Mouse (Mus musculus): ENCODE results near the gene Samd4. TPM values are rescaled to one million over a fixed set of nuclear protein-coding genes. Genes with fewer than 3 reads are reported as not detected.

The Samd4 gene
- polyA plus RNA-seq, 1 experiment from 2014 or later: 5.0 TPM

GRCm38 (mm10) chr14:47075856-47076255 lies 193.2 kb downstream of the Samd4 start:
- no peak for ATAC-seq
- H3K9ac ChIP-seq (ENCODE audit: low read depth, low read length): no peak overlapping the region
- H3K27ac ChIP-seq (ENCODE audit: low read length): no peak overlapping the region
- no peaks in the 10 kb centered on the region for H3K9me3 ChIP-seq (replicated peaks; ENCODE audit: control insufficient read depth, low read length, poor library complexity, severe bottlenecking)
- H3K27me3 ChIP-seq (ENCODE audit: control insufficient read depth, insufficient read depth, low read depth, low read length): no peaks in the 10 kb centered on the region
- 87% methylated on average over 5 of the region's 5 CpGs for WGBS
- no peak overlapping the region for H3K4me3 ChIP-seq (ENCODE audit: low read depth, low read length)
- H3K36me3 ChIP-seq (ENCODE audit: control insufficient read depth, insufficient read depth, low read length): no peaks in the 10 kb centered on the region
- H3K4me1 ChIP-seq (ENCODE audit: control insufficient read depth, insufficient read depth, low read length): no peaks in the 10 kb centered on the region
- H3K4me2 ChIP-seq (ENCODE audit: low read length): no peak overlapping the region

- no peak for ATAC-seq
- 94% methylated on average over 14 of the region's 14 CpGs for WGBS
Measured at GRCm38 (mm10) chr14:47076956-47077575, 194.4 kb downstream of the Samd4 start.

DNA sequence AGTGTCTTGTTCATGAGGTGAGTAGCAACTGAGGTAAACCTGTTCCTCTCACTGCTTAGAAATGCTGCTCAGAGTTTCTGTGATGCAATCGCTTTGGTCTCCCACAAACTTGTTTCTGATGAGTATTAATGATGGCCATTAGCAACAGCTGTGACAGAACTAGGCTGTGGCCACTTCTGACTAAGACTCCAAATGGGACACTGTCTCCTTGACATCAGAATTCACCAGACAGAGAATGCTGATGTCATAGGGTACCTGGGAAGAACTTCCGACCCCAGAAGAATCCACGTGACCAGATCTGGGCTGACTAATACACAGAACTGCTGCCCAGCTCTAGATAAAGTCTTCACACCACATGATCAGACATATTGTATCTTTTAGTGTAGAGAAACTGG lies 194.9 kb downstream of the Samd4 start:
- Histone ChIP-seq H3K4me2 (ENCODE audit: low read length) (no peak overlapping the region), H3K4me3 (ENCODE audit: low read depth, low read length) (no peak overlapping the region), H3K4me1 (ENCODE audit: control insufficient read depth, insufficient read depth, low read length) (no peaks in the 10 kb centered on the region), H3K9me3 (replicated peaks; ENCODE audit: control insufficient read depth, low read length, poor library complexity, severe bottlenecking) (no peaks in the 10 kb centered on the region), H3K36me3 (ENCODE audit: control insufficient read depth, insufficient read depth, low read length) (no peaks in the 10 kb centered on the region), H3K27me3 (ENCODE audit: control insufficient read depth, insufficient read depth, low read depth, low read length) (no peaks in the 10 kb centered on the region), H3K27ac (ENCODE audit: low read length) (no peak overlapping the region), H3K9ac (ENCODE audit: low read depth, low read length) (no peak overlapping the region)
- WGBS: 99% methylated on average over 3 of the region's 3 CpGs
- ATAC-seq: no peak

More at GRCm38 (mm10) chr14:47076956-47077575, 194.4 kb downstream of the Samd4 start:
- no peak overlapping the region for H3K4me2 ChIP-seq (ENCODE audit: low read length)
- no peak overlapping the region for H3K27ac ChIP-seq (ENCODE audit: low read length)
- H3K9me3 ChIP-seq (replicated peaks; ENCODE audit: control insufficient read depth, low read length, poor library complexity, severe bottlenecking): no peaks in the 10 kb centered on the region
- H3K27me3 ChIP-seq (ENCODE audit: control insufficient read depth, insufficient read depth, low read depth, low read length): no peaks in the 10 kb centered on the region
- H3K4me3 ChIP-seq (ENCODE audit: low read depth, low read length): no peak overlapping the region
- no peak overlapping the region for H3K9ac ChIP-seq (ENCODE audit: low read depth, low read length)
- H3K36me3 ChIP-seq (ENCODE audit: control insufficient read depth, insufficient read depth, low read length): no peaks in the 10 kb centered on the region
- H3K4me1 ChIP-seq (ENCODE audit: control insufficient read depth, insufficient read depth, low read length): no peaks in the 10 kb centered on the region

DNA sequence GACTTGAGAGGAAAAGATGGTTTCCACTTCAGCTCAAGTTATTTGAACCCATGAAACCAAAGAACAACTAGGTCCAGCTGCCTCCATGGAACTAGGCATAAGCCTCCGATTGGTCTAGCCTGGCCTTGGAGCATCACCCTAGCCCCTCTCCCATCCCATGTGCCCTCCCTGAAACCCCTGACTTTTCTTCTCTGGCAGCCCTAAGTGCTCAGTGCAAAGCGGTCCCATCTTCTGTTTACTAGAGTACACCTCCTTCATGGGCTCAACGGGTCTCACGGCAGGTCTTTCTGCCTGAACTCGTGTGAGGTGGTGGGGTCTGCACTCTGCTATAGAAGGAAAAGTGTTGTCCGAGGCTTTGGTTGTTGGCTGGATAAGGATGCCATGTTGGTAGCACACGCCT lies 197.3 kb downstream of the Samd4 start:
- no peaks in the 10 kb centered on the region for H3K9me3 ChIP-seq (replicated peaks; ENCODE audit: control insufficient read depth, low read length, poor library complexity, severe bottlenecking)
- H3K4me1 ChIP-seq (ENCODE audit: control insufficient read depth, insufficient read depth, low read length): peaks cover 9% of the 10 kb centered on the region
- H3K27me3 ChIP-seq (ENCODE audit: control insufficient read depth, insufficient read depth, low read depth, low read length): no peaks in the 10 kb centered on the region
- ATAC-seq: no peak
- no peak overlapping the region for H3K27ac ChIP-seq (ENCODE audit: low read length)
- no peaks in the 10 kb centered on the region for H3K36me3 ChIP-seq (ENCODE audit: control insufficient read depth, insufficient read depth, low read length)
- 94% methylated on average over 7 of the region's 7 CpGs for WGBS
- no peak overlapping the region for H3K4me2 ChIP-seq (ENCODE audit: low read length)
- no peak overlapping the region for H3K4me3 ChIP-seq (ENCODE audit: low read depth, low read length)
- H3K9ac ChIP-seq (ENCODE audit: low read depth, low read length): no peak overlapping the region

DNA sequence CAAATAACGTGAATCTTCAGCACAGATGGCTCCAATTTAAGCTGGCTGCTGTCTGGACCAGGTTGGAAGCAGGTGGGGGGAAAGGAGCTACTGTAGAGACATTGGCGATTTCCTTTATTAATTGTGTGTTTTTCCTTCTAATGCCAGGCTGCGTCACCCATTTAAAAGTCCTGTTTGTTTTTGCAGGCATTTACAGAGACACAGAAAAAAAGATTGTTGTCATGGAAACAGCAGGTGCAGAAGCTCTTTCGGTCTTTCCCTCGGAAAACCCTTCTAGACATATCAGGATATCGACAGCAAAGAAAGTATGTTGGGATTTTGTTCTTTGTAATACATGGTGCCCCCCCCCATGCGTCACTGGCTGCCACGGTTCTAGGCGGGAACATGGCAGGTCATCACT lies 200.7 kb downstream of the Samd4 start:
- H3K4me3 ChIP-seq (ENCODE audit: low read depth, low read length): no peak overlapping the region
- no peaks in the 10 kb centered on the region for H3K27me3 ChIP-seq (ENCODE audit: control insufficient read depth, insufficient read depth, low read depth, low read length)
- 47% methylated on average over 9 of the region's 9 CpGs for WGBS
- H3K4me2 ChIP-seq (ENCODE audit: low read length): 0 out of 2 replicates have a peak overlapping the region, but pooled peaks have one; percentile 2
- peak; percentile 26 for ATAC-seq
- no peaks in the 10 kb centered on the region for H3K9me3 ChIP-seq (replicated peaks; ENCODE audit: control insufficient read depth, low read length, poor library complexity, severe bottlenecking)
- peaks cover 16% of the 10 kb centered on the region for H3K4me1 ChIP-seq (ENCODE audit: control insufficient read depth, insufficient read depth, low read length)
- H3K9ac ChIP-seq (ENCODE audit: low read depth, low read length): no peak overlapping the region
- no peaks in the 10 kb centered on the region for H3K36me3 ChIP-seq (ENCODE audit: control insufficient read depth, insufficient read depth, low read length)
- peak overlapping the region; percentile 69 for H3K27ac ChIP-seq (ENCODE audit: low read length)

GRCm38 (mm10) chr14:47083838-47084237 lies 201.2 kb downstream of the Samd4 start:
- no peaks in the 10 kb centered on the region for H3K9me3 ChIP-seq (replicated peaks; ENCODE audit: control insufficient read depth, low read length, poor library complexity, severe bottlenecking)
- no peak overlapping the region for H3K4me3 ChIP-seq (ENCODE audit: low read depth, low read length)
- H3K36me3 ChIP-seq (ENCODE audit: control insufficient read depth, insufficient read depth, low read length): no peaks in the 10 kb centered on the region
- ATAC-seq: no peak
- no peak overlapping the region for H3K9ac ChIP-seq (ENCODE audit: low read depth, low read length)
- H3K4me1 ChIP-seq (ENCODE audit: control insufficient read depth, insufficient read depth, low read length): peaks cover 16% of the 10 kb centered on the region
- H3K27ac ChIP-seq (ENCODE audit: low read length): peak overlapping the region; percentile 69
- no peak overlapping the region for H3K4me2 ChIP-seq (ENCODE audit: low read length)
- H3K27me3 ChIP-seq (ENCODE audit: control insufficient read depth, insufficient read depth, low read depth, low read length): no peaks in the 10 kb centered on the region
- WGBS: 72% methylated on average over 6 of the region's 6 CpGs

- ATAC-seq: no peak
Measured at GRCm38 (mm10) chr14:47084686-47085085, 202.0 kb downstream of the Samd4 start.

DNA sequence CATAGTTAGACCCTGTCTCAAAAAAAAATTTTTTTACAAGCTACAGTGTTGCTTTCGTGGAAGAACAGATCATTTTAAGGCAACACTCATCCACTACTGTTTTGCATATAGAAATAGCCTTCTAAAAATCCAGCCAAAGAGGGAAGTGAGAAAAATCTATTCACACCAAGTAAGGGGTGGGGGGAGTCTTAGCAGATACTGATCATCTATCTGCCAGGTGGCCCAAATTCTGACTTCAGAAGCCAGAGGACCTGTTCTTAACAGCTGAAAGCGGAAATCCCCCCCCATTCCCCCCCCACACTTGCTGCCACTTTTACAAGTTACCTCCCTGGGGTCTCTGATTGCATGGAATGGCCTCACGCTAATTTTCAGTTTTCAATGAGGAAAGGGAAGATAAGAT lies 203.5 kb downstream of the Samd4 start:
- Histone ChIP-seq H3K4me3 (ENCODE audit: low read depth, low read length) (no peak overlapping the region), H3K27ac (ENCODE audit: low read length) (no peak overlapping the region), H3K4me1 (ENCODE audit: control insufficient read depth, insufficient read depth, low read length) (peaks cover 16% of the 10 kb centered on the region), H3K36me3 (ENCODE audit: control insufficient read depth, insufficient read depth, low read length) (no peaks in the 10 kb centered on the region), H3K4me2 (ENCODE audit: low read length) (no peak overlapping the region), H3K9me3 (replicated peaks; ENCODE audit: control insufficient read depth, low read length, poor library complexity, severe bottlenecking) (no peaks in the 10 kb centered on the region), H3K9ac (ENCODE audit: low read depth, low read length) (no peak overlapping the region), H3K27me3 (ENCODE audit: control insufficient read depth, insufficient read depth, low read depth, low read length) (no peaks in the 10 kb centered on the region)
- 73% methylated on average over 3 of the region's 3 CpGs for WGBS
- no peak for ATAC-seq

More at GRCm38 (mm10) chr14:47084686-47085085, 202.0 kb downstream of the Samd4 start:
- Histone ChIP-seq H3K4me1 (ENCODE audit: control insufficient read depth, insufficient read depth, low read length) (peaks cover 16% of the 10 kb centered on the region), H3K27ac (ENCODE audit: low read length) (no peak overlapping the region), H3K4me2 (ENCODE audit: low read length) (no peak overlapping the region), H3K36me3 (ENCODE audit: control insufficient read depth, insufficient read depth, low read length) (no peaks in the 10 kb centered on the region), H3K9me3 (replicated peaks; ENCODE audit: control insufficient read depth, low read length, poor library complexity, severe bottlenecking) (no peaks in the 10 kb centered on the region), H3K27me3 (ENCODE audit: control insufficient read depth, insufficient read depth, low read depth, low read length) (no peaks in the 10 kb centered on the region), H3K9ac (ENCODE audit: low read depth, low read length) (no peak overlapping the region), H3K4me3 (ENCODE audit: low read depth, low read length) (no peak overlapping the region)
- 78% methylated on average over 2 of the region's 2 CpGs for WGBS

GRCm38 (mm10) chr14:47086743-47087142 lies 204.1 kb downstream of the Samd4 start:
- 4% methylated on average over 16 of the region's 16 CpGs for WGBS
- ATAC-seq: peak; percentile 79
- Histone ChIP-seq H3K4me3 (ENCODE audit: low read depth, low read length) (peak overlapping the region; percentile 29), H3K9me3 (replicated peaks; ENCODE audit: control insufficient read depth, low read length, poor library complexity, severe bottlenecking) (no peaks in the 10 kb centered on the region), H3K27me3 (ENCODE audit: control insufficient read depth, insufficient read depth, low read depth, low read length) (no peaks in the 10 kb centered on the region), H3K27ac (ENCODE audit: low read length) (no peak overlapping the region), H3K4me1 (ENCODE audit: control insufficient read depth, insufficient read depth, low read length) (peaks cover 16% of the 10 kb centered on the region), H3K9ac (ENCODE audit: low read depth, low read length) (peak overlapping the region; percentile 65), H3K36me3 (ENCODE audit: control insufficient read depth, insufficient read depth, low read length) (no peaks in the 10 kb centered on the region), H3K4me2 (ENCODE audit: low read length) (peak overlapping the region; percentile 82)

Measured in midbrain, embryonic 16.5 days (tissue).